Mouse (Mus musculus): Measurements from ENCODE around the gene Hivep2.

The Hivep2 gene

GRCm38 (mm10) chr10:14024971-14025370 lies 59.1 kb downstream of the Hivep2 start:
- DNase-seq, result no peak

GRCm38 (mm10) chr10:14027751-14028150 lies 61.9 kb downstream of the Hivep2 start:
- no peak for DNase-seq

- DNase-seq, result no peak
Observed at GRCm38 (mm10) chr10:14028956-14029355, 63.1 kb downstream of the Hivep2 start.

GRCm38 (mm10) chr10:14030458-14031035 lies 64.7 kb downstream of the Hivep2 start:
- DNase-seq, result no peak

GRCm38 (mm10) chr10:14032532-14032931 lies 66.7 kb downstream of the Hivep2 start:
- no peak for DNase-seq

GRCm38 (mm10) chr10:14034046-14034445 lies 68.2 kb downstream of the Hivep2 start:
- no peak for DNase-seq

GRCm38 (mm10) chr10:14034790-14035189 lies 68.9 kb downstream of the Hivep2 start:
- no peak for DNase-seq

- peak; percentile 27 to 48 for DNase-seq
Observed at GRCm38 (mm10) chr10:14035607-14036006, 69.7 kb downstream of the Hivep2 start.

GRCm38 (mm10) chr10:14036472-14036871 lies 70.6 kb downstream of the Hivep2 start:
- no peak for DNase-seq

GRCm38 (mm10) chr10:14037977-14038489 lies 72.2 kb downstream of the Hivep2 start:
- DNase-seq, result no peak

GRCm38 (mm10) chr10:14040716-14041470 lies 75.0 kb downstream of the Hivep2 start:
- DNase-seq, result no peak

- no peak for DNase-seq
Observed at GRCm38 (mm10) chr10:14041606-14042005, 75.7 kb downstream of the Hivep2 start.

GRCm38 (mm10) chr10:14042539-14043348 lies 76.9 kb downstream of the Hivep2 start:
- no peak for DNase-seq

GRCm38 (mm10) chr10:14043349-14043710 lies 77.5 kb downstream of the Hivep2 start:
- no peak for DNase-seq

- no peak for DNase-seq
Observed at GRCm38 (mm10) chr10:14044046-14044782, 78.3 kb downstream of the Hivep2 start.

GRCm38 (mm10) chr10:14044783-14045392 lies 79.0 kb downstream of the Hivep2 start:
- DNase-seq, result no peak

GRCm38 (mm10) chr10:14045745-14046144 lies 79.9 kb downstream of the Hivep2 start:
- peak; percentile 25 to 48 for DNase-seq

- no peak for DNase-seq
Observed at GRCm38 (mm10) chr10:14046171-14046651, 80.3 kb downstream of the Hivep2 start.

- DNase-seq, result peak in 1 of 2 experiments; percentile 43
Observed at GRCm38 (mm10) chr10:14046935-14047334, 81.1 kb downstream of the Hivep2 start.

GRCm38 (mm10) chr10:14047661-14048060 lies 81.8 kb downstream of the Hivep2 start:
- no peak for DNase-seq

GRCm38 (mm10) chr10:14048322-14048915 lies 82.5 kb downstream of the Hivep2 start:
- peak in 1 of 2 experiments; percentile 35 for DNase-seq
